Mouse (Mus musculus) lung, embryonic 14.5 days (tissue): Measurements from ENCODE around the gene Asap3. TPM values are rescaled to one million over a fixed set of nuclear protein-coding genes. Genes with fewer than 3 reads are reported as not detected.

Experiments
- ATAC-seq: fragments of 200-750 bp; cut with Nextera tagmentation; 2 replicates; pipeline ENCODE4 v1.8.0; 2017; ENCODE audit warnings: mild to moderate bottlenecking, moderate TSS enrichment, moderate library complexity; ENCODE audit not compliant: insufficient read depth
- DNase-seq: peaks from one replicate; pipeline ENCODE4 v3.0.0-alpha.2; 2015
- H3K27ac ChIP-seq: fragments of 300-500 bp; sonication (generic); 2 replicates; pipeline ENCODE4 v1.5.1; 2014; ENCODE audit warnings: low read depth, mild to moderate bottlenecking, moderate library complexity
- H3K27me3 ChIP-seq: fragments of 300-500 bp; sonication (generic); 2 replicates; pipeline ENCODE4 v1.6.1; 2014; ENCODE audit warnings: low read length, control low read depth; ENCODE audit not compliant: insufficient read depth
- H3K36me3 ChIP-seq: fragments of 300-500 bp; sonication (generic); 2 replicates; pipeline ENCODE4 v1.6.1; 2014; ENCODE audit warnings: control low read depth; ENCODE audit not compliant: insufficient read depth
- H3K4me1 ChIP-seq: fragments of 300-500 bp; sonication (generic); 2 replicates; pipeline ENCODE4 v1.6.1; 2014; ENCODE audit warnings: antibody characterized with exemption, control low read depth; ENCODE audit not compliant: insufficient read depth
- H3K4me2 ChIP-seq: fragments of 300-500 bp; sonication (generic); 2 replicates; pipeline ENCODE4 v1.6.1; 2014; ENCODE audit warnings: mild to moderate bottlenecking
- H3K4me3 ChIP-seq: fragments of 300-500 bp; sonication (generic); 2 replicates; pipeline ENCODE4 v1.5.1; 2014; ENCODE audit warnings: low read depth, low read length
- H3K9ac ChIP-seq: fragments of 300-500 bp; sonication (generic); 2 replicates; pipeline ENCODE4 v1.6.1; 2014
- H3K9me3 ChIP-seq: fragments of 300-500 bp; sonication (generic); 2 replicates; pipeline ENCODE4 v1.6.1; 2016; ENCODE audit warnings: low read depth, low read length, control low read depth
- CTCF ChIP-seq: IDR thresholded peaks from 2 replicates; pipeline ENCODE4 v1.5.1; 2016; ENCODE audit warnings: antibody characterized with exemption, low read depth
- WGBS: fragments of 180-500 bp; shearing (Covaris S2); extraction: QIAGEN DNeasy Blood & Tissue Kit; methylation state at CpG from one replicate; pipeline ENCODE4 v1.1.7; 2014; 5-methylcytosine and 5-hydroxymethylcytosine counted together
- polyA plus RNA-seq: library from polyadenylated mRNA; unstranded; fragments of >200 nt; fragmentation: Nextera tagmentation; extraction: Ambion mirVana; gene quantifications from 2 replicates; pipeline ENCODE4 v1.2.1, GENCODE M21; 2014

The Asap3 gene
- polyA plus RNA-seq, 1 experiment from 2014 or later: 5.4 TPM

DNA sequence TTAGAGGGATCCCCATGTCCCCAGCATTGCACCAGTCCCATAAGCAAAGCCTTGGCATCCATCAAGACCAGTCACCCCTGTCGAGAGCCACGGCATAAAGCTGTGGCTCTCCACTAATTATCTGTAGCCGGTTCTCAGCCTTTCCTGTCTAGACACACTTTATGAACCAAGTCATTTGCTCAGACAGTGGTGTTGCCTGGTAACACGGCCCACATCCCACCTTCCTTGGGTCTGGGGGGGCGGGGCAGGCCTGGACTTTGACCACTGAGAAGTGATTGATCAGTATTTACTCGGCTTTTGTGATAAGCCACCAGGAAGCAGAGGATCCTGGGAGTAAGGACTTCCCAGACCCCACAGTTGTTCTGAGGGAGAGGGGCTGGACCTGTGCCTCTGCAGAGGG is 49.8 kb downstream of the Asap3 start:
- DNase-seq (no peak), ATAC-seq (no peak)
- no peaks in the 10 kb centered on the region for H3K4me1 ChIP-seq
- 14% methylated on average over 6 of the region's 6 CpGs for WGBS
- no peak overlapping the region for H3K4me2 ChIP-seq
- H3K4me3 ChIP-seq: no peak overlapping the region
- H3K9me3 ChIP-seq: no peaks in the 10 kb centered on the region
- no peak overlapping the region for H3K9ac ChIP-seq
- no peak overlapping the region for H3K27ac ChIP-seq
- no peak for TF ChIP-seq CTCF
- H3K27me3 ChIP-seq: no peaks in the 10 kb centered on the region
- no peaks in the 10 kb centered on the region for H3K36me3 ChIP-seq

DNA sequence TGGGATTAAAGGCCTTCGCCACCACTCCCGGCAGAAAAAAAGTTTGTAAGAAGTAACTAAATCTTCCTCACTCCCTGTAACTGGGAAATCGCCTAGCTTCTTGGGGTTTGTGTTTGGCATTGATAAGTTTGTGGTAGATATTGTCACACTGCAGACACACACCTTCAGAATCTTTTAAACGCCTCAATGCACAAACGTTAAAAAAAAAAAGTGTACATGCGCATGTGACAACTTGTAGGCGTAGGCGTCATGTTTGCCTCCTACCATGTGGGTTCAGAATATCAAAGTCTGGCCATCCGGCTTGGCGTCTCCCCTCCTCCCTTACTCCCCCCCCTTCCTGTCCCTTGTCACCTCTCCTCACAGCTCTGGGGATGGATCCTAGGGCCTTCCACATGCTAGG is 50.5 kb downstream of the Asap3 start:
- no peaks in the 10 kb centered on the region for H3K4me1 ChIP-seq
- no peak overlapping the region for H3K27ac ChIP-seq
- no peaks in the 10 kb centered on the region for H3K36me3 ChIP-seq
- H3K4me3 ChIP-seq: no peak overlapping the region
- TF ChIP-seq CTCF: no peak
- H3K27me3 ChIP-seq: no peaks in the 10 kb centered on the region
- no peak overlapping the region for H3K9ac ChIP-seq
- no peak overlapping the region for H3K4me2 ChIP-seq
- no peaks in the 10 kb centered on the region for H3K9me3 ChIP-seq
- DNase-seq: no peak
- 46% methylated on average over 10 of the region's 10 CpGs for WGBS
- ATAC-seq: no peak

DNA sequence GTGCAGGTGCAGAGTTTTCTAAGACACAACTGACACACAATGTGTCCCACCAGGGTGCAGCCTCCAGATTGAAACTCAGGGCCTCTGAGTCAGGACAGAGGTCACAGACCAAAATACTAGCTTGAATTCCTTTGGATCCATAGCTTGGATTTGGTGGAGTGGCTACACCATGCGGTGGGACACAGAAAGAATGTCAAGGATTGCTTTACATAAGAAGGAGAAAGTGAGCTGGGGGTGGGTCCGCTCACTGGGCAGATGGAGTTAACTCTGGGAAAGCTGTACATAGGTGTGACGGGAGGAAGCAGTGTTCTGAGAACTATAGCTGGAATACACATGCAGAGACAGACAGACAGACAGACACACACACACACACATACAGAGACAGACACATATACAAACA is 53.8 kb downstream of the Asap3 start:
- no peak for TF ChIP-seq CTCF
- Histone ChIP-seq H3K27ac (no peak overlapping the region), H3K9ac (no peak overlapping the region), H3K4me1 (no peaks in the 10 kb centered on the region), H3K4me3 (no peak overlapping the region), H3K4me2 (no peak overlapping the region), H3K27me3 (no peaks in the 10 kb centered on the region), H3K9me3 (no peaks in the 10 kb centered on the region), H3K36me3 (no peaks in the 10 kb centered on the region)
- DNase-seq (no peak), ATAC-seq (no peak)
- 52% methylated on average over 3 of the region's 3 CpGs for WGBS

DNA sequence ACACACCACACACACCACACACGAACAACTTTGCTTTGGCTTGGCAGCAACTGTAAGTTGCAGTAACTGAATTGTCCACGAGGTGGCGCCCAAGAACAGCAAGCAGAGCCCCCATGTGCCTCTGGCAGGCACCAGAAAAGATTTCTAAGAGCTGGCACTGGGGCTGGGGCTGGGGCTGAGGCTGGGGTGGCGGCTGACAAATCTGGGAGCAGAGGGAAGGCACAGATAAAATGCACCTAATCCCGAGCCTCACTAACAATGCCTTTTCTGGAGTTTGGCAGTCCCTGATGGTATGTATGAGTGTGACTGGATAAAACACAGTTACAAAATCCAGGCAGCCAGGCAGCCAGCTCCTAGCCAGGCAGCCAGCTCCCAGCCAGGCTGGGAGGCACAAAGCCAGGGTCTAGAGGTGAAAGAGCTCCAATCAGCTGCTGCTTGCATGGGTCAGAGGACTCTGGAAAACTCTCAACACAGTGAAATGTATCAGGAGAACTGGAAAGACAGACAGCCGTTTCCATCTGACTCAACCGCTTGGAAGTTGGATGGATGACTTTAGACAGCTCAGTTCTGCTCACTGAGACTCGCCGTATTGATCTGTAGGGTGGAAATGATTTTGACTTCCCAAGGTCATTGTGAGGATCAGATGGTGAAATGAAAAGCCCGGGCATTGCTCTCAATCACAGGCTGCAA is 54.5 kb downstream of the Asap3 start:
- Histone ChIP-seq H3K36me3 (no peaks in the 10 kb centered on the region), H3K27ac (peak overlapping the region; percentile 52), H3K9ac (no peak overlapping the region), H3K4me2 (no peak overlapping the region), H3K4me3 (no peak overlapping the region), H3K9me3 (no peaks in the 10 kb centered on the region), H3K4me1 (no peaks in the 10 kb centered on the region), H3K27me3 (no peaks in the 10 kb centered on the region)
- peak; percentile 96 for TF ChIP-seq CTCF
- DNase-seq: peak; percentile 96
- WGBS: 27% methylated on average over 10 of the region's 10 CpGs
- ATAC-seq: peak; percentile 86

DNA sequence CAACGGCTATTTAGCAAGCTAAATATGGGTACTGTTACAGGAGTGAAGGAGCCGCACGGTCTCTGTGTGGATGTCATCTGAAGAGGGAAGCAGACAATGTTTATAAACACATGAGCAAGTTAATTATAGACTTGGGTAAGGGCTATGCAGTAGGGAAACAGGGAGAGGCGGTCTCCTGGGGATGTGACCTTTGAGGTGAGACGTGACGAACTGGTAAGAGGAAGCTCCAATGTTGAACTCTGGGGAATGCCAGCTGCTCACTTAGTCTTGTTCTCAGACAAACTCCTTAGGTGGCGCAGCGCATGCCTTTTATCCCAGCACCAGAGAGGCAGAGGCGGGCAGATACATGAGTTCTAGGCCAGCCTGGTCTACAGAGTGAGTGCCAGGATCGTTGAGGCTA is 55.7 kb downstream of the Asap3 start:
- H3K9ac ChIP-seq: no peak overlapping the region
- no peaks in the 10 kb centered on the region for H3K9me3 ChIP-seq
- H3K27me3 ChIP-seq: no peaks in the 10 kb centered on the region
- no peak overlapping the region for H3K4me2 ChIP-seq
- H3K36me3 ChIP-seq: no peaks in the 10 kb centered on the region
- H3K4me3 ChIP-seq: no peak overlapping the region
- WGBS: 38% methylated on average over 10 of the region's 10 CpGs
- H3K4me1 ChIP-seq: no peaks in the 10 kb centered on the region
- no peak for TF ChIP-seq CTCF
- ATAC-seq (0 out of 2 replicates have a peak, but pooled peaks have one; percentile 28), DNase-seq (peak; percentile 50)
- no peak overlapping the region for H3K27ac ChIP-seq

DNA sequence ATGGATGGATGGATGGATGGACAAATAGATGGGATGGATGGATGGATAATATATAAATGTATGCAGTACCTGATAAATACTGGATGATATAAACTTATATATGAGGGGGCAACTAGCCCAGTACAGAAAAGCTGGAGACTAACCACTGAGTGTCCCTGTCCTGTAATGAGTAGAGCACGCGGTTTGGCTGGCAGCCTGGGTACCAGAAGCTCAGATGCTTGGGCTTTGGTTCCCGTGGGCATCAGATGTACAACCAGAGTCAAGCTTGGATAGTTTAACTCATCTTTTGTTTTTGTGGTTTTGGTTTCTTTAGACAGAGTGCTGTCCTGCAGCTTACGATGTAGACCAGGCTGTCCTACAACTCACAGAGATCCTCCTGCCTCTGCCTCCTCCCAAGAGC is 57.4 kb downstream of the Asap3 start:
- Histone ChIP-seq H3K36me3 (no peaks in the 10 kb centered on the region), H3K9ac (no peak overlapping the region), H3K9me3 (no peaks in the 10 kb centered on the region), H3K4me1 (no peaks in the 10 kb centered on the region), H3K27me3 (no peaks in the 10 kb centered on the region), H3K4me2 (no peak overlapping the region), H3K27ac (no peak overlapping the region), H3K4me3 (no peak overlapping the region)
- no peak for ATAC-seq
- WGBS: 87% methylated on average over 4 of the region's 4 CpGs
- no peak for TF ChIP-seq CTCF
- DNase-seq: no peak

DNA sequence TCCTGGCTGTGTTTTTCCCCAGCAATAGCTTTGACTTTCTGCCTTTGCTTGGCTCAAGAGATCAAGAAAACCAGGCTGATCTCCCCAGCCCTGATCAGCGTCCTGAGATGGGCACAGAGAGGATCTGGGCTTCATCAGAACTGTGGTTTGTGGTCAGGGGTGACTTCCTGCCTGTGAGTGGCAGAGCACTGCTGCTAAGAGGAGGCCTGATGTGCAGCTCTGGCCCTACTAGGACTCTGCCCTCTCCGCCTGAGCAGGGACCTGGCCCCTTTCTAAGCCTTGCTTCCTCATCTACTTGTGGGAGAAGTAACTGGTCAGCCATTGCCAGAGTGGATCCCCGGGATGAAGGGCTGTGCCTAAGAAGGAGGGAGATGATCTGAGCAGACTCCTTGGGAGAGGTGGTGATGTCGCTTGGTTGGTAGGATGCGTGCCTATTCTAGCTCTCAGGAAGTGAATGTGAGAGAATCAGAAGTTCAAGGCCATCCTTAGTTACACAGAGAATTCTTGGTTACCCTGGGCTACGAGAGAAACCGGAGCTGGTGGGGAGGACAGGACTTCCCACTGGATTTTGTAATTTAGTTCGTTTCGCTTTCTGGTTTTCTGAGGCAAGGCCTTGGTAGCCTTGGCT is 60.7 kb downstream of the Asap3 start:
- Histone ChIP-seq H3K4me1 (no peaks in the 10 kb centered on the region), H3K9ac (no peak overlapping the region), H3K4me2 (no peak overlapping the region), H3K4me3 (no peak overlapping the region), H3K27ac (no peak overlapping the region), H3K27me3 (no peaks in the 10 kb centered on the region), H3K9me3 (no peaks in the 10 kb centered on the region), H3K36me3 (no peaks in the 10 kb centered on the region)
- no peak for ATAC-seq
- no peak for DNase-seq
- TF ChIP-seq CTCF: no peak
- WGBS: 77% methylated on average over 9 of the region's 9 CpGs
